Mouse (Mus musculus) ES-E14 (cell line): Measurements from ENCODE around the gene Grip2.

Source experiments
- CHD2 ChIP-seq: IDR thresholded peaks from 2 replicates; pipeline ENCODE4 v1.6.1; 2014; ENCODE audit warnings: mild to moderate bottlenecking, low read depth, low read length, inconsistent platforms
- MAFK ChIP-seq: IDR thresholded peaks from 2 replicates; pipeline ENCODE4 v1.6.1; 2014; ENCODE audit warnings: mild to moderate bottlenecking, low read depth, low read length, inconsistent platforms; ENCODE audit not compliant: insufficient read depth
- ZC3H11A ChIP-seq: IDR thresholded peaks from 2 replicates; pipeline ENCODE4 v1.6.1; 2012; ENCODE audit warnings: low read depth, mild to moderate bottlenecking, inconsistent platforms, low read length, borderline replicate concordance

GRCm38 (mm10) chr6:91832863-91833440 lies 5.9 kb upstream of the Grip2 start:
- TF ChIP-seq MAFK = no peak
- no peak for TF ChIP-seq CHD2
- TF ChIP-seq ZC3H11A = no peak
